Comparison of ENCODE assay signal across 23 mouse cellular contexts in genomic region chr3:103960622-103961021, GRCm38 (mm10). TPM values are rescaled to one million over a fixed set of nuclear protein-coding genes. Genes with fewer than 3 reads are reported as not detected.
DNase-seq lines count a peak whose midpoint lies in the region; ATAC-seq and TF ChIP-seq lines count a peak whose summit lies in the region.
"Had no signal": no experiment of that assay in that cellular context is flagged by ENCODE, and none has a peak within 500 bp of the region (broad histone marks: within the 10 kb centered on the region; RNA-seq: fewer than 3 reads in every experiment).

No protein-coding gene starts in this region.

- peaks cover 32 to 64% of the 10 kb centered on the region in 2 experiments for H3K36me3 ChIP-seq in CH12.LX (replicated peaks in 1 of 2; ENCODE audit: control insufficient read depth in 1 of 2, insufficient read depth in 1 of 2, low read length in 1 of 2)
- H3K36me3 ChIP-seq in ES-E14 (ENCODE audit: control insufficient read depth, insufficient read depth, low read length, poor library complexity, severe bottlenecking), result no peaks in the 10 kb centered on the region; the same call in 1 of the 2 replicates
- peaks cover 5 to 32% of the 10 kb centered on the region in 2 experiments for H3K36me3 ChIP-seq in MEL (ENCODE audit: control insufficient read depth in 1 of 2, insufficient read depth in 2 of 2, low read length in 2 of 2)
- no peaks in the 10 kb centered on the region for H3K36me3 ChIP-seq in midbrain, embryonic 16.5 days (ENCODE audit: control insufficient read depth, insufficient read depth, low read length)
- H3K36me3 ChIP-seq in midbrain, embryonic 11.5 days (ENCODE audit: control insufficient read depth, insufficient read depth, low read length), result no peaks in the 10 kb centered on the region

- H3K79me2 ChIP-seq in CH12.LX (replicated peaks; ENCODE audit: control insufficient read depth, extremely low read depth, insufficient read depth, poor library complexity, severe bottlenecking), result peaks cover 11% of the 10 kb centered on the region; the same call in 1 of the 2 replicates
- no peaks in the 10 kb centered on the region for H3K79me2 ChIP-seq in MEL (ENCODE audit: control insufficient read depth, insufficient read depth, low read length, poor library complexity)

- in situ Hi-C loops in CH12.LX (cut with MboI; ENCODE audit: low pct_ligation_motif_present, low pct_unique_long_range_greater_than_20kb, low sequenced_read_pairs), result no loop called here
- in situ Hi-C loops in ES-E14 (cut with MboI; ENCODE audit: low sequenced_read_pairs in 2 of 2, unreplicated experiment in 2 of 2), result no loop called here

- TF ChIP-seq POLR2A in CH12.LX (IDR thresholded peaks at IDR 0.05; ENCODE audit: low read depth, low read length), result no peak
- TF ChIP-seq POLR2A in MEL (IDR thresholded peaks at IDR 0.05; ENCODE audit: control insufficient read depth in 1 of 2, insufficient read depth in 1 of 2, low read depth in 1 of 2, low read length in 2 of 2, poor library complexity in 1 of 2), result no peak

- TF ChIP-seq RAD21 in CH12.LX (IDR thresholded peaks at IDR 0.05; ENCODE audit: low read depth, low read length) (no peak), MEL (IDR thresholded peaks at IDR 0.05; ENCODE audit: low read depth, low read length) (no peak)

- H3K27me3 ChIP-seq in CH12.LX (replicated peaks) (no peaks in the 10 kb centered on the region), MEL (ENCODE audit: control insufficient read depth in 1 of 2, insufficient read depth in 2 of 2, low read length in 2 of 2) (no peaks in the 10 kb centered on the region)
- no peaks in the 10 kb centered on the region for H3K27me3 ChIP-seq in midbrain, embryonic 16.5 days (ENCODE audit: control insufficient read depth, insufficient read depth, low read depth, low read length)
- H3K27me3 ChIP-seq in midbrain, embryonic 11.5 days (ENCODE audit: control insufficient read depth, insufficient read depth, low read length), result no peaks in the 10 kb centered on the region
- H3K27me3 ChIP-seq: Patski had no signal

- H3K4me1 ChIP-seq in CH12.LX (ENCODE audit: control insufficient read depth in 1 of 2, insufficient read depth in 2 of 2) (peaks cover 2 to 17% of the 10 kb centered on the region in 2 experiments; a peak in 3 of 4 replicates), ES-E14 (ENCODE audit: control insufficient read depth in 2 of 2, insufficient read depth in 2 of 2, low read length in 2 of 2, poor library complexity in 1 of 2) (no peaks in the 10 kb centered on the region), MEL (ENCODE audit: control insufficient read depth in 1 of 2, insufficient read depth in 2 of 2, low read length in 2 of 2) (no peaks in the 10 kb centered on the region; a peak in 1 of 4 replicates)
- no peaks in the 10 kb centered on the region for H3K4me1 ChIP-seq in midbrain, embryonic 16.5 days (ENCODE audit: control insufficient read depth, insufficient read depth, low read length)
- no peaks in the 10 kb centered on the region for H3K4me1 ChIP-seq in midbrain, embryonic 11.5 days (ENCODE audit: control insufficient read depth, insufficient read depth, low read length)

- no peak overlapping the region for H3K4me2 ChIP-seq in CH12.LX (ENCODE audit: insufficient read depth, low read depth, poor library complexity, severe bottlenecking)
- no peak overlapping the region for H3K4me2 ChIP-seq in midbrain, embryonic 16.5 days (ENCODE audit: low read length)
- no peak overlapping the region for H3K4me2 ChIP-seq in midbrain, embryonic 11.5 days

- DNase-seq in CH12.LX (ENCODE audit: extremely low read depth) (no peak), ES-E14 (ENCODE audit: low read depth, low spot score) (no peak), MEL (ENCODE audit: low read depth, low spot score) (no peak)
- DNase-seq in midbrain, embryonic 11.5 days (ENCODE audit: low spot score, missing footprints), result no peak
- no peak for DNase-seq in right cerebral cortex, postnatal 10 days (ENCODE audit: low spot score in 2 of 2)
- DNase-seq: adrenal gland, adult 2 months; adrenal gland, adult 8-10 months; adrenal gland, postnatal 10 days; adrenal gland, postnatal 14 days; adrenal gland, postnatal 25 days; adrenal gland, postnatal 36 days; B cell, adult 2 months; cerebellum, adult 11 months; cerebellum, adult 11-12 months; cerebellum, adult 18-20 months; cerebellum, adult 2 months; cerebellum, adult 8-10 months; cerebellum, adult 9-10 months had no signal

- H3K27ac ChIP-seq in CH12.LX (ENCODE audit: insufficient read depth, low read depth) (no peak overlapping the region), ES-E14 (ENCODE audit: insufficient read depth, low read depth, low read length, poor library complexity, severe bottlenecking) (no peak overlapping the region), MEL (ENCODE audit: control insufficient read depth, low read depth, low read length) (no peak overlapping the region)
- H3K27ac ChIP-seq in midbrain, embryonic 16.5 days (ENCODE audit: low read length), result no peak overlapping the region
- H3K27ac ChIP-seq in midbrain, embryonic 11.5 days (ENCODE audit: low read depth, low read length), result no peak overlapping the region

- TF ChIP-seq CTCF in CH12.LX (conservative IDR thresholded peaks at IDR 0.05 in 1 of 2, IDR thresholded peaks at IDR 0.05 in 1 of 2; ENCODE audit: low read depth in 2 of 2, low read length in 2 of 2) (no peak), MEL (IDR thresholded peaks at IDR 0.05 in 2 of 3, conservative IDR thresholded peaks at IDR 0.05 in 1 of 3; ENCODE audit: control insufficient read depth in 1 of 3, insufficient read depth in 1 of 3, low read depth in 2 of 3, low read length in 3 of 3, poor library complexity in 1 of 3, severe bottlenecking in 1 of 3) (no peak)

- TF ChIP-seq EP300 in CH12.LX (IDR thresholded peaks at IDR 0.05; ENCODE audit: low read length), result no peak
- TF ChIP-seq EP300 in MEL (IDR thresholded peaks at IDR 0.05; ENCODE audit: low read depth in 1 of 2, low read length in 2 of 2), result no peak

- H3K4me3 ChIP-seq in CH12.LX (replicated peaks in 1 of 3; ENCODE audit: low read depth in 2 of 3, low read length in 2 of 3, poor library complexity in 1 of 3), result no peak overlapping the region
- H3K4me3 ChIP-seq in ES-E14 (ENCODE audit: insufficient read depth in 1 of 2, low read depth in 1 of 2, low read length in 2 of 2, poor library complexity in 1 of 2, severe bottlenecking in 1 of 2), result no peak overlapping the region
- no peak overlapping the region for H3K4me3 ChIP-seq in MEL (ENCODE audit: control insufficient read depth in 1 of 2, insufficient read depth in 1 of 2, low read depth in 2 of 2, low read length in 2 of 2)
- H3K4me3 ChIP-seq in midbrain, embryonic 16.5 days (ENCODE audit: low read depth, low read length), result no peak overlapping the region
- H3K4me3 ChIP-seq in midbrain, embryonic 11.5 days (ENCODE audit: low read depth, low read length), result no peak overlapping the region

- 94% methylated on average over 3 of the region's 3 CpGs for WGBS in midbrain, embryonic 16.5 days
- WGBS in midbrain, embryonic 11.5 days, result 95% methylated on average over 3 of the region's 3 CpGs

- ATAC-seq in midbrain, embryonic 16.5 days, result no peak
- no peak for ATAC-seq in midbrain, embryonic 11.5 days (ENCODE audit: low FRiP score)
- ATAC-seq: activated CD4-positive, CD25-positive, alpha-beta regulatory T cell, adult 4 months; CD4-positive, CD25-positive, alpha-beta regulatory T cell, adult 4 months; Patski had no signal

- H3K9me3 ChIP-seq in CH12.LX (replicated peaks; ENCODE audit: low read length) (no peaks in the 10 kb centered on the region), ES-E14 (ENCODE audit: control insufficient read depth, insufficient read depth, low read depth, low read length) (no peaks in the 10 kb centered on the region), MEL (replicated peaks; ENCODE audit: insufficient read depth, low read length) (no peaks in the 10 kb centered on the region)
- no peaks in the 10 kb centered on the region for H3K9me3 ChIP-seq in midbrain, embryonic 16.5 days (replicated peaks; ENCODE audit: control insufficient read depth, low read length, poor library complexity, severe bottlenecking)
- H3K9me3 ChIP-seq in midbrain, embryonic 11.5 days (ENCODE audit: control insufficient read depth, low read length), result no peaks in the 10 kb centered on the region
- H3K9me3 ChIP-seq: G1E had no signal

- dilution Hi-C loops in CH12.LX (cut with MboI; ENCODE audit: extremely low pct_ligation_motif_present, extremely low pct_unique_long_range_greater_than_20kb, low sequenced_read_pairs), result no loop called here

- H3K9ac ChIP-seq in CH12.LX (ENCODE audit: insufficient read depth, low read depth), result no peak overlapping the region
- no peak overlapping the region for H3K9ac ChIP-seq in ES-E14 (ENCODE audit: insufficient read depth, low read depth, low read length, poor library complexity, severe bottlenecking)
- H3K9ac ChIP-seq in MEL (ENCODE audit: control insufficient read depth, low read depth, low read length, poor library complexity, severe bottlenecking), result no peak overlapping the region
- no peak overlapping the region for H3K9ac ChIP-seq in midbrain, embryonic 16.5 days (ENCODE audit: low read depth, low read length)
- no peak overlapping the region for H3K9ac ChIP-seq in midbrain, embryonic 11.5 days (ENCODE audit: low read length)

TF ChIP-seq in ES-E14, 5 proteins besides CTCF, POLR2A, EP300 and RAD21 (continues in another document):
- TF ChIP-seq MAFK (IDR thresholded peaks at IDR 0.05; ENCODE audit: insufficient read depth, low read depth, low read length), result 0 out of 2 replicates have a peak, but pooled peaks have one; percentile 39

RNA-seq across cellular contexts. Expression of gene Phtf1, which starts 7.3 kb away (rescaled TPM):
- total RNA-seq in CH12.LX (2012; rRNA removed), result 21.2 and 27.3 TPM in 2 replicates
- 37.1 and 42.0 TPM in 2 replicates for total RNA-seq in CH12.LX (2014; rRNA removed)
- polyA plus RNA-seq in CH12.LX (2012; ENCODE audit: insufficient read length, low read depth), result 41.2 and 42.4 TPM in 2 replicates
- 14.1 and 18.2 TPM in 2 replicates for total RNA-seq in ES-E14 (2012; rRNA removed)
- total RNA-seq in MEL (2012; rRNA removed), result 19.7 and 20.0 TPM in 2 replicates
- 10 to 100 TPM in 1 of 2 experiments, not detected in 1; 23.4 TPM for polyA plus RNA-seq in MEL (2012; ENCODE audit: insufficient read depth in 1 of 2, insufficient read length in 2 of 2, low read depth in 1 of 2, low replicate concordance in 2 of 2, missing spikeins in 1 of 2)
- 21.2 and 21.9 TPM in 2 replicates for polyA plus RNA-seq in midbrain, embryonic 16.5 days (2015; fragmentation: Nextera tagmentation; extraction: Ambion mirVana)
- 53.4 and 59.2 TPM in 2 replicates for polyA plus RNA-seq in midbrain, embryonic 11.5 days (2014; fragmentation: Nextera tagmentation; extraction: Ambion mirVana)

RNA-seq across cellular contexts. Expression of gene Rsbn1, which starts 46.7 kb away (rescaled TPM):
- 13.0 and 13.4 TPM in 2 replicates for total RNA-seq in CH12.LX (2012; rRNA removed)
- 19.6 and 23.5 TPM in 2 replicates for total RNA-seq in CH12.LX (2014; rRNA removed)
- 13.8 and 14.5 TPM in 2 replicates for polyA plus RNA-seq in CH12.LX (2012; ENCODE audit: insufficient read length, low read depth)
- total RNA-seq in ES-E14 (2012; rRNA removed), result 14.4 and 18.7 TPM in 2 replicates
- 10.5 and 12.2 TPM in 2 replicates for total RNA-seq in MEL (2012; rRNA removed)
- 10 to 100 TPM; 10.8 to 37.3 TPM for polyA plus RNA-seq in MEL (2012; ENCODE audit: insufficient read depth in 1 of 2, insufficient read length in 2 of 2, low read depth in 1 of 2, low replicate concordance in 2 of 2, missing spikeins in 1 of 2)
- polyA plus RNA-seq in midbrain, embryonic 16.5 days (2015; fragmentation: Nextera tagmentation; extraction: Ambion mirVana), result 22.3 and 22.8 TPM in 2 replicates
- 21.1 and 24.0 TPM in 2 replicates for polyA plus RNA-seq in midbrain, embryonic 11.5 days (2014; fragmentation: Nextera tagmentation; extraction: Ambion mirVana)

Comparison
In these comparisons a context has a peak if more than half of its experiments do, and no peak if none do; other contexts are left out.
1. Of the 35 proteins assayed by ChIP-seq in both MEL and CH12.LX: peak only in MEL: none; only in CH12.LX: none; in both: MAFK; in neither: 34.